Mouse (Mus musculus): ENCODE data around the gene Mageb3. TPM values are rescaled to one million over a fixed set of nuclear protein-coding genes. Genes with fewer than 3 reads are reported as not detected.
"Not testable (repeated sequence)": the region's sequence is repeated elsewhere in the genome, so short reads cannot be mapped to it uniquely, and the experiment has no call there.

Gene Mageb3
- 0.23 TPM in 1 of 2 replicates, not detected in the other for polyA plus RNA-seq (2014; fragmentation: Nextera tagmentation; extraction: Ambion mirVana)

- Histone ChIP-seq H3K27me3 (ENCODE audit: control insufficient read depth, insufficient read depth, low read length) (no peaks in the 10 kb centered on the region), H3K4me2 (replicated peaks; ENCODE audit: low read depth, low read length) (peak within 1 kb of the TSS; percentile 86), H3K9me3 (ENCODE audit: control insufficient read depth, low read depth, low read length) (no peaks in the 10 kb centered on the region), H3K4me3 (ENCODE audit: low read depth, low read length) (peak within 1 kb of the TSS; percentile 94), H3K9ac (replicated peaks; ENCODE audit: low read depth, low read length) (peak within 1 kb of the TSS; percentile 98), H3K36me3 (ENCODE audit: control insufficient read depth, insufficient read depth, low read length) (no peaks in the 10 kb centered on the region), H3K4me1 (ENCODE audit: control insufficient read depth, insufficient read depth, low read length) (peaks cover 12% of the 10 kb centered on the region), H3K27ac (ENCODE audit: low read length) (peak within 1 kb of the TSS; percentile 93)
- WGBS, result under 1% methylated on average over 47 of the region's 48 CpGs
- ATAC-seq (ENCODE audit: insufficient number of reproducible peaks, insufficient read depth, low FRiP score, low read depth), result peak; percentile 97
Observed at GRCm38 (mm10) chr2:121955765-121956223, at the start of gene Mageb3, which contains the start of gene Ctdspl2. Mageb3 (minus strand) TSS chr2:121956092. Ctdspl2 (plus strand) TSS chr2:121956001.

GRCm38 (mm10) chr2:121995738-121996137 is 39.8 kb upstream of the Mageb3 start:
- H3K4me2 ChIP-seq (replicated peaks; ENCODE audit: low read depth, low read length), result no peak overlapping the region
- H3K36me3 ChIP-seq (ENCODE audit: control insufficient read depth, insufficient read depth, low read length), result peaks cover 35% of the 10 kb centered on the region
- H3K27ac ChIP-seq (ENCODE audit: low read length), result no peak overlapping the region
- no peaks in the 10 kb centered on the region for H3K27me3 ChIP-seq (ENCODE audit: control insufficient read depth, insufficient read depth, low read length)
- no peaks in the 10 kb centered on the region for H3K9me3 ChIP-seq (ENCODE audit: control insufficient read depth, low read depth, low read length)
- no peak overlapping the region for H3K4me3 ChIP-seq (ENCODE audit: low read depth, low read length)
- no peak for ATAC-seq (ENCODE audit: insufficient number of reproducible peaks, insufficient read depth, low FRiP score, low read depth)
- WGBS, result 94% methylated on average over 1 of the region's 1 CpGs
- H3K9ac ChIP-seq (replicated peaks; ENCODE audit: low read depth, low read length), result no peak overlapping the region
- H3K4me1 ChIP-seq (ENCODE audit: control insufficient read depth, insufficient read depth, low read length), result no peaks in the 10 kb centered on the region

GRCm38 (mm10) chr2:121957216-121957792 is 1.4 kb upstream of the Mageb3 start:
- no peak for ATAC-seq (ENCODE audit: insufficient number of reproducible peaks, insufficient read depth, low FRiP score, low read depth)
- Histone ChIP-seq H3K4me3 (ENCODE audit: low read depth, low read length) (peak overlapping the region; percentile 94), H3K9ac (replicated peaks; ENCODE audit: low read depth, low read length) (peak overlapping the region; percentile 98), H3K9me3 (ENCODE audit: control insufficient read depth, low read depth, low read length) (no peaks in the 10 kb centered on the region), H3K36me3 (ENCODE audit: control insufficient read depth, insufficient read depth, low read length) (peaks cover 4% of the 10 kb centered on the region; the same call in 1 of the 2 replicates), H3K27ac (ENCODE audit: low read length) (peak overlapping the region; percentile 93; the same call in 1 of the 2 replicates), H3K27me3 (ENCODE audit: control insufficient read depth, insufficient read depth, low read length) (no peaks in the 10 kb centered on the region), H3K4me2 (replicated peaks; ENCODE audit: low read depth, low read length) (peak overlapping the region; percentile 86), H3K4me1 (ENCODE audit: control insufficient read depth, insufficient read depth, low read length) (peaks cover 12% of the 10 kb centered on the region)
- 5% methylated on average over 8 of the region's 8 CpGs for WGBS

- WGBS, result under 1% methylated on average over 47 of the region's 47 CpGs
- Histone ChIP-seq H3K4me1 (ENCODE audit: control insufficient read depth, insufficient read depth, low read length) (peaks cover 12% of the 10 kb centered on the region), H3K36me3 (ENCODE audit: control insufficient read depth, insufficient read depth, low read length) (no peaks in the 10 kb centered on the region), H3K27ac (ENCODE audit: low read length) (peak overlapping the region; percentile 93), H3K4me3 (ENCODE audit: low read depth, low read length) (peak overlapping the region; percentile 94), H3K4me2 (replicated peaks; ENCODE audit: low read depth, low read length) (peak overlapping the region; percentile 86), H3K27me3 (ENCODE audit: control insufficient read depth, insufficient read depth, low read length) (no peaks in the 10 kb centered on the region), H3K9ac (replicated peaks; ENCODE audit: low read depth, low read length) (peak overlapping the region; percentile 98), H3K9me3 (ENCODE audit: control insufficient read depth, low read depth, low read length) (no peaks in the 10 kb centered on the region)
- peak; percentile 91 for ATAC-seq (ENCODE audit: insufficient number of reproducible peaks, insufficient read depth, low FRiP score, low read depth)
Observed at GRCm38 (mm10) chr2:121956224-121957018, 529 bp upstream of the Mageb3 start.

- peak overlapping the region; percentile 98 for H3K9ac ChIP-seq (replicated peaks; ENCODE audit: low read depth, low read length)
- peak overlapping the region; percentile 93 for H3K27ac ChIP-seq (ENCODE audit: low read length)
- H3K4me3 ChIP-seq (ENCODE audit: low read depth, low read length), result peak overlapping the region; percentile 94
- H3K36me3 ChIP-seq (ENCODE audit: control insufficient read depth, insufficient read depth, low read length), result no peaks in the 10 kb centered on the region
- peak overlapping the region; percentile 52 for H3K4me2 ChIP-seq (replicated peaks; ENCODE audit: low read depth, low read length)
- H3K4me1 ChIP-seq (ENCODE audit: control insufficient read depth, insufficient read depth, low read length), result peaks cover 12% of the 10 kb centered on the region
- WGBS, result 13% methylated on average over 10 of the region's 10 CpGs
- no peaks in the 10 kb centered on the region for H3K27me3 ChIP-seq (ENCODE audit: control insufficient read depth, insufficient read depth, low read length)
- ATAC-seq (ENCODE audit: insufficient number of reproducible peaks, insufficient read depth, low FRiP score, low read depth), result no peak
- H3K9me3 ChIP-seq (ENCODE audit: control insufficient read depth, low read depth, low read length), result no peaks in the 10 kb centered on the region
Observed at GRCm38 (mm10) chr2:121954971-121955656, 778 bp downstream of the Mageb3 start.

- no peak overlapping the region for H3K4me3 ChIP-seq (ENCODE audit: low read depth, low read length)
- no peak overlapping the region for H3K9ac ChIP-seq (replicated peaks; ENCODE audit: low read depth, low read length)
- no peaks in the 10 kb centered on the region for H3K9me3 ChIP-seq (ENCODE audit: control insufficient read depth, low read depth, low read length)
- WGBS, result 78% methylated on average over 3 of the region's 3 CpGs
- H3K27ac ChIP-seq (ENCODE audit: low read length), result no peak overlapping the region
- H3K4me2 ChIP-seq (replicated peaks; ENCODE audit: low read depth, low read length), result no peak overlapping the region
- no peak for ATAC-seq (ENCODE audit: insufficient number of reproducible peaks, insufficient read depth, low FRiP score, low read depth)
- H3K4me1 ChIP-seq (ENCODE audit: control insufficient read depth, insufficient read depth, low read length), result no peaks in the 10 kb centered on the region
- H3K36me3 ChIP-seq (ENCODE audit: control insufficient read depth, insufficient read depth, low read length), result no peaks in the 10 kb centered on the region
- H3K27me3 ChIP-seq (ENCODE audit: control insufficient read depth, insufficient read depth, low read length), result no peaks in the 10 kb centered on the region
Observed at GRCm38 (mm10) chr2:121943364-121943763, 12.5 kb downstream of the Mageb3 start.

GRCm38 (mm10) chr2:121937624-121938023 is 18.3 kb downstream of the Mageb3 start:
- H3K9ac ChIP-seq (replicated peaks; ENCODE audit: low read depth, low read length); H3K4me3 ChIP-seq (ENCODE audit: low read depth, low read length); ATAC-seq (ENCODE audit: insufficient number of reproducible peaks, insufficient read depth, low FRiP score, low read depth); H3K27me3 ChIP-seq (ENCODE audit: control insufficient read depth, insufficient read depth, low read length); H3K36me3 ChIP-seq (ENCODE audit: control insufficient read depth, insufficient read depth, low read length); H3K4me1 ChIP-seq (ENCODE audit: control insufficient read depth, insufficient read depth, low read length); H3K27ac ChIP-seq (ENCODE audit: low read length); H3K9me3 ChIP-seq (ENCODE audit: control insufficient read depth, low read depth, low read length); H3K4me2 ChIP-seq (replicated peaks; ENCODE audit: low read depth, low read length): not testable (repeated sequence)
- 84% methylated on average over 2 of the region's 2 CpGs for WGBS

Measured in stomach, embryonic 14.5 days (tissue).